Mouse (Mus musculus) stomach, embryonic 14.5 days (tissue): ENCODE data around the gene Plxnc1. TPM values are rescaled to one million over a fixed set of nuclear protein-coding genes. Genes with fewer than 3 reads are reported as not detected.

Experiments used
- ATAC-seq: fragments of 200-750 bp; cut with Nextera tagmentation; 2 replicates; pipeline ENCODE4 v1.8.0; 2017; ENCODE audit warnings: low read depth, moderate TSS enrichment; ENCODE audit not compliant: insufficient number of reproducible peaks, insufficient read depth, low FRiP score
- H3K27ac ChIP-seq: fragments of 300-500 bp; sonication (generic); 2 replicates; pipeline ENCODE4 v1.5.1; 2014; ENCODE audit warnings: mild to moderate bottlenecking, low read length, moderate library complexity, mixed read lengths
- H3K27me3 ChIP-seq: fragments of 300-500 bp; sonication (generic); 2 replicates; pipeline ENCODE4 v1.6.1; 2014; ENCODE audit warnings: low read length, control low read depth, mixed read lengths; ENCODE audit not compliant: control insufficient read depth, insufficient read depth
- H3K36me3 ChIP-seq: fragments of 300-500 bp; sonication (generic); 2 replicates; pipeline ENCODE4 v1.6.1; 2014; ENCODE audit warnings: mild to moderate bottlenecking, control low read depth, low read length, moderate library complexity, mixed read lengths; ENCODE audit not compliant: control insufficient read depth, insufficient read depth
- H3K4me1 ChIP-seq: fragments of 300-500 bp; sonication (generic); 2 replicates; pipeline ENCODE4 v1.6.1; 2014; ENCODE audit warnings: low read length, control low read depth, mixed read lengths; ENCODE audit not compliant: control insufficient read depth, insufficient read depth
- H3K4me2 ChIP-seq: fragments of 300-500 bp; sonication (generic); replicated peaks from 2 replicates; pipeline ENCODE4 v1.6.1; 2014; ENCODE audit warnings: low read depth, low read length, control low read depth
- H3K4me3 ChIP-seq: fragments of 300-500 bp; sonication (generic); 2 replicates; pipeline ENCODE4 v1.5.1; 2014; ENCODE audit warnings: low read depth, low read length, control low read depth
- H3K9ac ChIP-seq: fragments of 300-500 bp; sonication (generic); replicated peaks from 2 replicates; pipeline ENCODE4 v1.6.1; 2014; ENCODE audit warnings: low read depth, mild to moderate bottlenecking, control low read depth, low read length, moderate library complexity, mixed read lengths
- H3K9me3 ChIP-seq: fragments of 300-500 bp; sonication (generic); 2 replicates; pipeline ENCODE4 v1.6.1; 2016; ENCODE audit warnings: low read depth, low read length, control low read depth; ENCODE audit not compliant: control insufficient read depth
- WGBS: fragments of 180-500 bp; shearing (Covaris S2); extraction: QIAGEN DNeasy Blood & Tissue Kit; methylation state at CpG from one replicate; pipeline ENCODE4 v1.1.7; 2014; 5-methylcytosine and 5-hydroxymethylcytosine counted together
- polyA plus RNA-seq: library from polyadenylated mRNA; unstranded; fragments of >200 nt; fragmentation: Nextera tagmentation; extraction: Ambion mirVana; gene quantifications from 2 replicates; pipeline ENCODE4 v1.2.1, GENCODE M21; 2014

Gene Plxnc1
- polyA plus RNA-seq, 1 experiment from 2014 or later = 2.3 TPM

DNA sequence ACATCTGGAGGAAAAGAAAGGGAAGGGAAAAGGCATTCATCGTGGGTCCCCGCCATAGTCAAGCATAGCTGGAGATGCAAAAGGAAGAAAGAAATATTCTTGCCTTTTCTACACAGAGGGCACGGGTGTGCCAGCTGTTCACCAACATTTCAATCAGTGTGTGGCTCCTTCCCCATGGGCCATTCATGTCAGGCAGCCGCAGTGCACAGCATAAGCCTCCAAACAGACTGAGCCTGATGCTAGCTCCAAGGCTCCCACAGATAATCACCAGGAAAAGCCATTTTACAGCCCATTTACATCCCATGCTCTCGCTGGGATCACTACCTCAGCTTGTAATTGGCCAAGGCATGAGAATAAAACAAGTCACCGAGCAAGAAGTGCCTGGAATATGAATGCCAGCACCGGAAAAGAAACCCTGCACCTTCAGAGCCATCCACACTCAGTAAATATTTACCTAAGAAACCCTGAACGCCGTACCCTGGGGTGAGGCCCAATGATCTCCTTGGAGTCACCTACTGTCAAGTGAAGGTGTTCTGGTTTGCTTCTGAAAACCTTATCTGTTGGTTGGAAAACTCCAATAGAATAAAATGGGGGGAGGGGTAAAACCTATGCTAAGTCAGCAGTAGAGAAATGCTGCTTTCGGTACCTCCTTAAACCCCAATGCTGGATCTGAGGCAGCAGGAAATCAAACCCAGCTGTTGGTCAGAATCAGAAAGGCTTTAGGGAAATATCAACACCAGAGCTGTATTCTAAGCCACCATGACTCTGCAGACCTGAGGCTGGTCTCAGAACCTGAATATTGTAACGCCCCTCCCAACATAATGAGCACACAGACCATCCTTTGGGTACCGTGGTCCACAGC is 77.4 kb downstream of the Plxnc1 start:
- Histone ChIP-seq H3K9me3 (no peaks in the 10 kb centered on the region), H3K27me3 (no peaks in the 10 kb centered on the region), H3K4me1 (peaks cover 10% of the 10 kb centered on the region; the same call in 1 of the 2 replicates), H3K4me3 (no peak overlapping the region), H3K36me3 (no peaks in the 10 kb centered on the region), H3K27ac (no peak overlapping the region), H3K4me2 (no peak overlapping the region), H3K9ac (no peak overlapping the region)
- 54% methylated on average over 12 of the region's 12 CpGs for WGBS
- no peak for ATAC-seq

DNA sequence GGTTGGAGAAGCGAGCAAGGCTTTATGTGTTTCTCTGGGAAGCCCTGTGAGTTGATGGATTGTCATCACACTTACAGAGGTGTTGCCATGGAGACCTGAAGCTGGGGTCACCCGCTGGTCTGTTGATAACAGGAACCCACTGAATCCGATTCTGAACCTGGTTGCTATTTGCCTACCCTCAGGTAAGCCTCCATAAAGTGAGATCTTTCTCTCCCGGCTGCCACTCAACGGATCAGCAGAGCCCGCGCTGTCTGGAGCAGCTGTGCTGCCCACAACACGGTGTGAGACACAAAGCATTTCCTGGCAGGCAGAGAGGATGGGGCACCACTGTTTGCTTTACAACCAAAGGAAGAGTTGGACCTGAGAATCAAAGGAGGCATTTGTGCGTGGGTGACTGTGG is 79.4 kb downstream of the Plxnc1 start:
- Histone ChIP-seq H3K36me3 (no peaks in the 10 kb centered on the region), H3K4me1 (peaks cover 10% of the 10 kb centered on the region; the same call in 1 of the 2 replicates), H3K27me3 (no peaks in the 10 kb centered on the region), H3K4me2 (no peak overlapping the region), H3K27ac (no peak overlapping the region), H3K9ac (no peak overlapping the region), H3K4me3 (no peak overlapping the region), H3K9me3 (no peaks in the 10 kb centered on the region)
- 19% methylated on average over 9 of the region's 9 CpGs for WGBS
- no peak for ATAC-seq

DNA sequence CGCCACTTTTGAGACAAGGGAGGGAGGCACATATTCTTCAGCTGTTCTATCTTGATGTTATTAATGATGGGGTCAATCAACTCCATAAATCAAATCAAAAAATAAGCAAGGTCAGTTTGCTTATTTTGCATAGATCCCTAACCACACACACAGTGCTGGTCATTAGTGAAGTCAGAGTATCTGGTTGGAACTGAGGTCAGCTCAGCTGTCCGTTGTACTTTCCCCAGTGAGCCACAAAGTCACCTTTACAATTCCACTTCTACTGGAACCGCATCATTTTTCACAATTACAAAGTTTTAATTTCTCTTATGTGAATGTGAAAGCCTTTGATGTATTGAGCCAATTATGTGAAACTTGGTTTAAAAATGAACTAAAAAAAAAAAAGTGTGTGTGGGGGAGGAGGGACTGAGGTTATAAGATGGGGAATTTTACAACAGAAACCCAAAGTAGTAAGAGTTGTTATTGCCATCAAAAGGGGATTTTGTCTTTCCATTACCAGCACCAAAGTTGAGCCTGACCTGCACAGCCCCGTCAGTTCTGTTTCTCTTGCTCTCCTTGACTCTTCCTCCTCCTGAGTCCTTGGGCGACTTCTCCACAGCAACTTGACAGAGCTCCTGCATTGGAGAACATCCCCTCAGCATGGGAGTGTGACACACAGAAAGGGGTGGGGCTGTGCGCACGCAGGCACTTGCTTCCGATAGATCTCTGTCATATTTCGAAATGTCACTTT is 80.3 kb downstream of the Plxnc1 start:
- peaks cover 10% of the 10 kb centered on the region; the same call in 1 of the 2 replicates for H3K4me1 ChIP-seq
- WGBS = 59% methylated on average over 9 of the region's 9 CpGs
- H3K27me3 ChIP-seq = no peaks in the 10 kb centered on the region
- H3K36me3 ChIP-seq = no peaks in the 10 kb centered on the region
- H3K27ac ChIP-seq = no peak overlapping the region
- no peak for ATAC-seq
- H3K4me2 ChIP-seq = no peak overlapping the region
- H3K9me3 ChIP-seq = no peaks in the 10 kb centered on the region
- H3K9ac ChIP-seq = no peak overlapping the region
- H3K4me3 ChIP-seq = no peak overlapping the region

DNA sequence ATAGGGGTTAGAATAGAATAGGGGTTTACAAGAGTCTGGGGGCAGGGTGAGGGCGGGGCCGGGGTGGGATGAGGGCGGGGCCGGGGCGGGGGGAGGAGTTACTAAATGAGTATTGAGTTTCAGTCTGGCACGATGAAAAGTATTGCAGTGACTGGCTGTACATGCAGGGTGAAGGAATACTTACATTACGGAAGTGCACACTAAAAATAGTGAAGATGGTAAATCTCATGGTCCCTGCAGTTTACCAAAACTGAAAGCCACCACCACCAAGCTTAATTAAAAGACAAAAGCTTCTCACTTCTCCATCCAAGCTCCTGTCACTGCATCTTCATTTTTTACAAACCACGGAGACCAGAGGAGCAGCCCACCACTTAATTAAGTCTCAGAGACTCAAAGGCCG is 81.4 kb downstream of the Plxnc1 start:
- 73% methylated on average over 9 of the region's 9 CpGs for WGBS
- Histone ChIP-seq H3K9me3 (no peaks in the 10 kb centered on the region), H3K36me3 (no peaks in the 10 kb centered on the region), H3K27ac (no peak overlapping the region), H3K27me3 (no peaks in the 10 kb centered on the region), H3K9ac (no peak overlapping the region), H3K4me2 (no peak overlapping the region), H3K4me3 (no peak overlapping the region), H3K4me1 (peaks cover 10% of the 10 kb centered on the region; the same call in 1 of the 2 replicates)
- ATAC-seq = no peak

DNA sequence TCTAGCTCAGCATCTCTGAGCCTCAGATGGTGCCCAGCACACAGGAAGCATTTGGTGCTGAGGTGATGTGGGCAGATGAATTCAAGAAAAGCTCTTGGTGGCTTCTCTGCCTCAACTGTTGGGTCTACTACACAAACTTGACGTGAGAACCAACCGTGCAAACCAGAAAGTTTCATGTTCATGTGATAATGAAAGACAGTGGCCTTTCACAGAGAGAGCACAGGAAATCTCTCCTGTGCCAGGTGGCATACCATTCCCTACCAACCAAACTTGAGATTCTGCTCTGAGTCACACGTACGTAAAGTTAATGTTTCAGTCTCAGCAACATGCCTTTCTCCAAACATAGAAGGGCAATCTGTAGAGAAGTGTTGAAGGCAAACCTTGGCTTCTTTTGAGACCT is 83.8 kb downstream of the Plxnc1 start:
- no peaks in the 10 kb centered on the region for H3K9me3 ChIP-seq
- WGBS = 94% methylated on average over 4 of the region's 4 CpGs
- no peak overlapping the region for H3K4me3 ChIP-seq
- H3K36me3 ChIP-seq = no peaks in the 10 kb centered on the region
- no peaks in the 10 kb centered on the region for H3K27me3 ChIP-seq
- H3K27ac ChIP-seq = no peak overlapping the region
- no peak for ATAC-seq
- no peak overlapping the region for H3K4me2 ChIP-seq
- H3K9ac ChIP-seq = no peak overlapping the region
- H3K4me1 ChIP-seq = peaks cover 5% of the 10 kb centered on the region; the same call in 1 of the 2 replicates

DNA sequence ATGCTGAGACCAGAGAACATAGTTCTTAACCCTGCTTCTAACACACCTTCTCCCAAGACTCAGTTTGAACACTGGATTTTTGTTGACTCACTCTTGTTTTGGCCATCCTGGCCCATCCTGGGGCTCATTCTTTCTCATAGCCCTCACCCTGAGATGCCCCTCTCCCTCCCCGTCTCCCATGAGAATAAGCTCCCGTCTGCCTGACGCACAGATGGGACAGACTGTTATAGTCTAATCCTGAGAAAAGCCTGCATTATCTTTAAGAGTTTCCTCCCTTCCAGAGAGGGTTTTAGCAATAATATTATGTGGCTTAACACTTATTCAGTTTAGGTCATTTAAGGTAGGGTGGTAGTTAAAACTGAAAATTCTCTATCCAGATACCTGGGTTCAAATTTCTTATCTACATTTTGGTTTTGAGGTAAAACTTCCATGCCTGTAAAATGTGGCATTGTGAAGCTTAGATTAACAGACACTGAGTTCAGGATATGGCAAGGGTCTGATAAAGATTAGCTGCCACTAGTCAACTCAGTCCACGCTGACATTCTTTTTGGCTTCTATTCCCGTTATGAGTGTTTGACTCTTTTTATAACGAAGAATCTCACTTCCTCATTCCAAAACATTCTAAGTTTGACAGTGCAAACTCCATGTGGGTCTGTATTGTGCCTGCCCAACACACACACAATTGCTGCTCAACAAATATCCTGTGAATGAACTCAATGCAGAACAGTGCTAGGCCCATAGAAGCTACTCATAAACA is 86.2 kb downstream of the Plxnc1 start:
- H3K4me2 ChIP-seq = no peak overlapping the region
- H3K9me3 ChIP-seq = no peaks in the 10 kb centered on the region
- no peak overlapping the region for H3K4me3 ChIP-seq
- ATAC-seq = no peak
- H3K9ac ChIP-seq = no peak overlapping the region
- H3K4me1 ChIP-seq = no peaks in the 10 kb centered on the region
- WGBS = 87% methylated on average over 6 of the region's 6 CpGs
- no peaks in the 10 kb centered on the region for H3K36me3 ChIP-seq
- H3K27me3 ChIP-seq = no peaks in the 10 kb centered on the region
- no peak overlapping the region for H3K27ac ChIP-seq

DNA sequence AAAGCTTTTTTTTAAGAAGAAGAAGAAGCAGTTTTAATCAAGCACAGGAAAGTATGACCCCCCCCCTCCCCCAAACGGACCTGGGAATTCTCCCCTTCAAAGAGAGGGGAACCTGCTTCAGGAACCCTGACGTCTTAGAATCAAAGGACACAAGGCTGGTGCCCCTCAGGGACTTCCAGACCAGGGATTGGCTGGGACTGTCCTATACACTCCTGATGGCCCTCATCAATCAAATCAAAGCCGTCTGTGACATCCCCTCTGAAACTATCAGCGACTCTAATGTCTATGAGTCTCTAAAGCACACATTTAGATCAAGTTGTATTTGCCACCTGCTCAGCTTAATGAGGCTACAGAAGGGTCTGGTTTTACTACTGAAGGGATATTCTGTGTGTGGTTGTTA is 94.1 kb downstream of the Plxnc1 start:
- Histone ChIP-seq H3K4me3 (no peak overlapping the region), H3K9me3 (no peaks in the 10 kb centered on the region), H3K4me2 (no peak overlapping the region), H3K27me3 (no peaks in the 10 kb centered on the region), H3K4me1 (no peaks in the 10 kb centered on the region), H3K27ac (no peak overlapping the region), H3K9ac (no peak overlapping the region), H3K36me3 (no peaks in the 10 kb centered on the region)
- 21% methylated on average over 4 of the region's 4 CpGs for WGBS
- no peak for ATAC-seq

DNA sequence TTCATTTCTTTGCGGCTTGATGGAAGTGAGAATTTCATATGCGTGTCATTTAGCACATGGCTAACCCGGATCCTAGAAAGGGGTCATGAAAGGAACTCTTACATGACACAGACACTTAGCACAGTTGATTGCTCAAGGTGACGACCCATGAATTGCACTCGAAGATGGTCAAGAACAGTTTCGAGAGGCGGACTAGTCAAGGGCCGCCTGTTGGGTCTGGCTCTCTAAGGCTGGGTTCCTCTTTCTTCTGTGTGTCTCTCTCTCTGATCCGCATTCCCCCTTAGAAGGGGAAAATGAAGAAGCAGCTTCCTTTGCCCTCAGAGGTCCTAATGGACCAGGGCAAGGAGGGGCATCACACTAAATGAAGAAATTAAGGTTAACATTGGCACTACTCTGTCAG is 94.7 kb downstream of the Plxnc1 start:
- Histone ChIP-seq H3K9me3 (no peaks in the 10 kb centered on the region), H3K27me3 (no peaks in the 10 kb centered on the region), H3K27ac (no peak overlapping the region), H3K4me2 (no peak overlapping the region), H3K9ac (no peak overlapping the region), H3K4me3 (no peak overlapping the region), H3K36me3 (no peaks in the 10 kb centered on the region), H3K4me1 (no peaks in the 10 kb centered on the region)
- WGBS = 93% methylated on average over 9 of the region's 9 CpGs
- ATAC-seq = no peak
